Mouse (Mus musculus): ENCODE measurements at regions not wholly inside any gene's neighbourhood (a gene's known extent, or its start where the extent isn't known, plus 50 kb on each side); places are given as distances from the start of the nearest gene placed in this dataset.

GRCm38 (mm10) chr1:163190841-163191240, 105.4 kb upstream of the Mroh9 start:
- DNase-seq (ENCODE audit: low spot score): no peak

- DNase-seq (ENCODE audit: low spot score): no peak
These were observed 96.4 kb upstream of the Mroh9 start for GRCm38 (mm10) chr1:163181851-163182250.

- no peak for DNase-seq (ENCODE audit: low spot score)
These were observed 91.5 kb upstream of the Mroh9 start for GRCm38 (mm10) chr1:163177011-163177410.

GRCm38 (mm10) chr1:163167051-163167450, 81.6 kb upstream of the Mroh9 start:
- no peak for DNase-seq (ENCODE audit: low spot score)

- no peak for DNase-seq (ENCODE audit: low spot score)
These were observed 78.2 kb upstream of the Mroh9 start for GRCm38 (mm10) chr1:163163636-163164035.

- no peak for DNase-seq (ENCODE audit: low spot score)
These were observed 74.4 kb upstream of the Mroh9 start for GRCm38 (mm10) chr1:163159911-163160310.

- no peak for DNase-seq (ENCODE audit: low spot score)
These were observed 73.0 kb upstream of the Mroh9 start for GRCm38 (mm10) chr1:163158491-163158890.

- peak; percentile 55 for DNase-seq (ENCODE audit: low spot score)
These were observed 64.9 kb upstream of the Mroh9 start for GRCm38 (mm10) chr1:163150203-163150855.

GRCm38 (mm10) chr1:163146641-163147040, 61.2 kb upstream of the Mroh9 start:
- DNase-seq (ENCODE audit: low spot score): no peak

GRCm38 (mm10) chr1:163143113-163143512, 57.6 kb upstream of the Mroh9 start:
- DNase-seq (ENCODE audit: low spot score): no peak

- DNase-seq (ENCODE audit: low spot score): no peak
These were observed 56.0 kb upstream of the Mroh9 start for GRCm38 (mm10) chr1:163141471-163141870.

- no peak for DNase-seq (ENCODE audit: low spot score)
These were observed 52.7 kb upstream of the Mroh9 start for GRCm38 (mm10) chr1:163138179-163138578.
